Mouse (Mus musculus): ENCODE results near the gene Rfc1.

DNA sequence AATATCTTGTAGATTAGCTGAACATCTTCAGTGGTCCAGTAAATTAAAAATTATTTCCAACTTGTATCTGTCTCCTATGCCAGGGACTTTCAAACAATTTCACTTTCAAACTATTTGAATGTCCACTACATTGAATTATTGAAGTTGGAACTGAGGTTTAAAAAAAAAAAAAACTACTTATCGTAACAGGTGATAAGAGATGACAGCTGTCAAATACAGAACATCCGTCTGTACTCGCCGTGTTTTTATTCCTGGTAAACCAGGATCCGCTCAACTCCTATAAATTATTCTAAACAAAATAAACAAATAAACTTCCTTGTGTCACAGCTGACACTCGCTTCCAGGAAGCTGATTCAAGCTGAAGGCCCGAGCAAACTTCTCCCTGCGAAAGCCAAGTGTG lies 682 bp downstream of the Rfc1 start:
- no peak for TF ChIP-seq CTCF (IDR thresholded peaks at IDR 0.05; ENCODE audit: control insufficient read depth, insufficient read depth, low read length)
- no peak for TF ChIP-seq POLR2A (IDR thresholded peaks at IDR 0.05; ENCODE audit: borderline replicate concordance, control insufficient read depth, low read depth, low read length)

Measured in bone marrow, adult 2 months (tissue).